Mouse (Mus musculus) cerebellum, adult 11 months (tissue): ENCODE measurements at regions not wholly inside any gene's neighbourhood (a gene's known extent, or its start where the extent isn't known, plus 50 kb on each side); places are given as distances from the start of the nearest gene placed in this dataset.

Source experiments
- DNase-seq: peaks from one replicate; pipeline ENCODE4 v3.0.0; 2022

DNA sequence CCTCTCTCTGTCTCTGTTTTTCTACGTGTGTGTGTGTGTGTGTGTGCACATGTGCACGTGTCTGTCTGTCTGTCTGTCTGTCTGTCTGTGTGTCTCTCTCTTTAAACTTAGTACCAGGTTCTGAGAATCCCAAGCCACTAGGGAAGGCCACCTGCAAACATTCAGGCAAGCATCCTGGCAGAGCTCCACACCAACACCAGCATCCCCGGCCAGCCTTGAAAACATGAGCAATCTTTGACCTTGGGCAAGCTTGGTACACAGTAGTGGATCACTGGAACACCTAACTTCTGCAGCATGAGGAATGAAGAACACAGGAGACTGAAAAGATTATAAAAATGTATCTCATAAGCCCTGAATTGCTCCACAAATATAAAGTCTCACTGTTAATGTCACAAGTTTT, 359.0 kb upstream of the Smim15 start:
- DNase-seq: no peak

DNA sequence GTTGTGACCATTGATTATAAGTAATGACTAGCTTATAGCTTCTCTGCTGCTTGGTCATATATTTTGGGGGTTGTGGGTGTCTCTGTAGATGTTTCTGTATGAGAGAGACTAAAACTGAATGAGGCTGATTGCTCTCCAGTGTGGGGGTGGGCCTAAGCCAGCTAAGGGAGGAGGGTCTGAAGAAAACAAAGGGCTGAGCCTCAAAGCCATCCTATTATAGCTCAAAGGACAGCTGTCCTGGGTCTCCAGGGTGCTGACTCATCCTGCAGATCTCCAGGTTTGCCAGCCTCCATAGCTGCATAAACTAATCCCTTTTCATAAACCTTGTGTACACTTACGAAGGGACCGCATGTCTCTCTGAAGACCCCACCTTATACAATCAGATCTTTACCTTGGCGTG, 360.3 kb upstream of the Smim15 start:
- DNase-seq: no peak

DNA sequence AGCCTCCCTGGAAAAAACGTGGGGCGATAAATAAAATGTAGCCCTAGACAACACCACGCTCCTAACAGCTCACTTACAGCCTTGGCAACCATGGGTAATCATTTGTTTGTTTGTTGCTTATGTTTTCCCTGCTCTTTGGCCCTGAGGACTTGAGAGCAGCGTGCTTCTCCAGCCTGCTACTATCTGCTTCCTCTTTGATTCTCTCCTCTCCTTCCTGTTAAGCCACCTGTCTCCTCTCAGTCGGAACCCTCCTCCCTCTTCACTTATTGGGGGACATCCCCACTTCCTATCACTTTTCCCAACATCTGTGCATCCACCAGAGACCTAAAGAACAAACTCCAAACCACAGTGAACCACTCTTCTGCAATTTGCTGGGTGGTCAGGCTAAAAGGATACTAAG, 362.5 kb upstream of the Smim15 start:
- DNase-seq: no peak

- DNase-seq: no peak
Measured at GRCm38 (mm10) chr13:107678860-107679259, 365.4 kb upstream of the Smim15 start.

DNA sequence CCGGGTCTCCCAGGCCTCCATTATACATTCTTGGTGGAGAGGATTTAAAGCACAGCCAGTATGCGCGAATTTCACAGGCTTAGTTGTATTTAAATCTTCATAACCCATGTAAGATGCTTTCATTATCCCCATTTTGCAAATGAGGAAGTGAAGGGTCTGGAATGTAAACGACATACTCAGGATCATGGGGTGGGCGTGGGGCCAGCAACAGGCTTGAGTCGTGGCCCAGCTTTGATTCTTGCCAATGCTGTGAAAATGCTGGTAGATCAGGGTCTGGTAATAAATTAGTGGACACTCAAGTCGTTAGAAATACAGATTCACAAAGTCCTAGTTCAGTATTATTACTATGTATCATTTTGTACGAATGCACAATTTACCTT, 367.2 kb upstream of the Smim15 start:
- DNase-seq: no peak

- no peak for DNase-seq
Measured at GRCm38 (mm10) chr13:107676310-107677090, 367.7 kb upstream of the Smim15 start.

DNA sequence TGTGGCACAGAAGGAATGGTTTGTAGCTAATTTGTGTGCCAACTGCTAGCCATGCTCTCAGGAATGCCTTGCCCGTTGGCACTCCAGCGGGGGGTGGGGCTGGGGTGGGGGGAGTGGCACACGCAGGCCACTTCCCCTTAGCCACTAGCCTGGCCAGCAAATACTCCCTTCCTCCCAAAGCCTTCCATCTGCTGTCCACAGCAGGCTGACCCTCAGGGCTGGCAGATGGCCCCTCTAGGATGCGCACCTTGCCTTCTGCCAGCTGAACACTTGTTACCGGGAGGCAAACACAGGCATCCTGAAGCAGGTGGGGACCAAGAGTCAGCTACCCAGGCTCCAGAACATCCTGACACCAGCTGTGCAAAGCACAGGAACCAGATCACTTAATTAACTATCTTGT, 372.1 kb upstream of the Smim15 start:
- peak; percentile 65 for DNase-seq

DNA sequence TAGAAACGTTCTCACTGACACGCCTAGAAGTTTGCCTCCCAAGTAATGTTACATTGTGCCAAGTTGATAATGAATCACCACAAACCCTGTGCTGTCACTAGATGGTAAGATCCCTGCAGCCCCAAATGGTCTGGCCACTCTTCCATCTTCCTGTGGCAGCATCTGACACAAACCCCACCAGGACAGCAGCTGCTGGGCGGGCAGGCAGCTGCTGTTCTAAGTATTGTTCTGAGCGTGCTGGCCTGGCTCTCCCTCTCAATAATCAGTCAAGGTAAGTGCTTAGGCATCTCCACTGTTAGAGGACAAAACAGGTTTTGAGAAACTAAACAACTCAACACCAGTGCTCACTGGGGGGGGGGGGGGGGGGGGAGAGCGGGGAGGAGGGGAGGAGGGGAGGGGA, 375.7 kb upstream of the Smim15 start:
- no peak for DNase-seq

DNA sequence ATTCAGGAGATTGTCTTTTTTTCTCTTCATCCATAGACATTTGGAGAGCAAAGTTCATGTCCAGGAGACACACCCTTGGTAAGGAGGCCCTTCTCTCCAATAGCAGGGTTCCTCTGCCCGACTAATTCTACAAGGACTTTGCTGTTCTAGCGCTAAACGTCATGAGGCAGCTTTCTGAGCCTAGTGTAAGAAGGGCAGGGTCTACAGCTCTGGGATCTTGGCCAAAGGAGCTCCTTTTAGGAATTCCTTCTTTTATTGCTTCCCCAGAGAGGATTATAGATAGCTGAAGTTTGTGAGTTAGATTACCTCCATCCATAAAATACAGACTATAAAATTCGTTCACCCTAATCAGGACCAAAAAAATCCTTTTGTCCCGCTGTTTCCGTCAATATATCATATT, 378.5 kb upstream of the Smim15 start:
- DNase-seq: no peak

DNA sequence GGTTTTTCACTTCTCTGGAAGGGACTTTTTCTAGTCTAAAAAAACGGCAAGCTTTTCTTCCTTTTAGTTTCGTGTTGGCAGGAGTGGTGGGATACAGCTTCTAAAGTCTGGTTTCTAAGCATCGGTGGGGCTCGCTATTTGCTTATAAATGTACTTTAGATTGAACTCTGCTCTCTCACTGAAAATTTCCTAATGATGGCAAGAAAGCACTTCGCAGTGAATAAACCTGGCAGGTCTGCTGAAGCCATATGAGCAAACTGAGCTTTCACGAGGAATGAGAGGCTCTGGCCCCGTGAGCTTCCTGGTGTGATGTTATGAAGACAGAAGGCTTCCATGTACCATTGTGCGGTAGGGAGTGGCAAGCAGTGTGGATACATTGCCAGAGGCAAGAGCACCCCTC, 380.0 kb upstream of the Smim15 start:
- no peak for DNase-seq

- DNase-seq: no peak
Measured at GRCm38 (mm10) chr13:107663745-107664144, 380.5 kb upstream of the Smim15 start.

- no peak for DNase-seq
Measured at GRCm38 (mm10) chr13:107661414-107661813, 382.8 kb upstream of the Smim15 start.

DNA sequence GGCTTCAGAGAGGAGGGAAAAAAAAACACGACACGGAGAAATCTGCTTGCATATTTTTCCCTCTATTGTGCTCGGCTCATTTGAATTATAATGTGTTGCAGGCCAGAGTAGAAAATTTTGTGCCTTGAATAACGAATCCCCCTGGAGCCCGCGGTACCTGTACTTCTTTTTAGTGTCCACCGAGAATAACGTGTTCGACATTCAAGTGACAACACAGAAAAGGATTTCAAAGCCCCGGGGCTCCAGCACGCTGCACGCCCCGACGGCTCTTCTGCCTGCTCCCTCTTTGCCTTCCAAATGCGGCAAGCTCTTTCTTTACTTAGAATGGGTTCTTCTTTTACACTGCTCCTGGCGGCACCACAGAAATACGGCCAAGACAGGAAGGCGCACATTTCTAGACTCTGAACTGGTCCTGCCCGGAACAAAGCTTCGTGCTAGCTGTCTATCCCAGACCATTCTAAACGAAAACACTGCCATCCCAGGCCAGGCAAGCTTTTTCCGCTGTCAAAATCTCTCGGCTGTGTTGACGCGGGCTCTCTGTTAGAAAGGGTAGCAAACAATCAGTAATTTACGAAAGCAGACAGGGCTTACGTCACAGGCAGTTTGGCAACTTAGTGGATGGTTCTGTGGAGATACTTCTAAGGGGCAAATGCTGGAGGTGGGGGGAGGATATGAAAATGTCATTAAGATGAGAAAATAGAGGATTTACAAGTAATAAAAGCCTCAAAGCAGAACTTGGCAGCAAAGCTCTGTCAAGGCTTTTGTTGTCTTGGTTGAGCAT, 398.2 kb upstream of the Smim15 start:
- DNase-seq: no peak

- no peak for DNase-seq
Measured at GRCm38 (mm10) chr13:107645121-107645864, 399.0 kb upstream of the Smim15 start.

GRCm38 (mm10) chr13:107644705-107645104, 399.5 kb upstream of the Smim15 start:
- no peak for DNase-seq

- DNase-seq: peak; percentile 18
Measured at GRCm38 (mm10) chr13:107641926-107642657, 402.2 kb upstream of the Smim15 start.

DNA sequence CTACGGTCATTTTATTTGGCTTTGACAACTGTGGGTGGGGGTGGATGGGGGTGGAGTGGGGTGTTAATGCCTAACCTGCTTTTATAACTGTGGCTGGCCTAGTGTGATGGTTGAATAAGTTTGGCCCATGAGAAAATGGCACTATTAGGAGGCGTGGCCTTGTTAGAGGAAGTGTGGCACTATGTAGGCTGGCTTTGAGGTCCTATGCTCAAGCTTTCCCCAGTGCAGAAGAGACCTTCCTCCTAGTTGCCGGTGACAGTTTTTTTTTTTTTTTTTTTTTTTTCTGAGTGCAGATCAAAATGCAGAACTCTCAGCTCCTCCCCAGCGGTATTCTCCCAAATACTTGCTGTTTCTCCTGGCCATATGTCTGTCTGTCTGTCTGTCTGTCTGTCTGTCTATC, 404.6 kb upstream of the Smim15 start:
- DNase-seq: no peak

- no peak for DNase-seq
Measured at GRCm38 (mm10) chr13:107637269-107637668, 407.0 kb upstream of the Smim15 start.

DNA sequence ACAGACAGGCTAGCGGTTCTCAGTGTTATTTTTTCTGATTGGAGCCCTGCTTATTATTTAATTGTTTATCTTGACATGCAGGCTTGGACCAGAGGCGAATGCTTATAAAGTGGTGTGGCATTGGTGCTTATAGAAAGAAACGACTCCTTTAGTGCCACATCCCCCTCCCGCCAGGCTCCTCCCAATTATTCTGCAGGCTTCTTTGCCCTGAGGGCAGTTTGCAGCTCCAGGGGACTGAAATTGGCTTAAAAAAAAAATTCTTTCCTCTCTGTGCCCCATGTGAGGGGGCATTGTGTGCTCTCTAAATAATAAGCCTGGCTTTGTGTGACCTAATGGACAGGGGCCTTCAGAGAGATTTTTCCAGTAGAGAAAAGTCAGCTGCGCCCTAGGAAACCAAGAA, 409.1 kb upstream of the Smim15 start:
- DNase-seq: no peak

DNA sequence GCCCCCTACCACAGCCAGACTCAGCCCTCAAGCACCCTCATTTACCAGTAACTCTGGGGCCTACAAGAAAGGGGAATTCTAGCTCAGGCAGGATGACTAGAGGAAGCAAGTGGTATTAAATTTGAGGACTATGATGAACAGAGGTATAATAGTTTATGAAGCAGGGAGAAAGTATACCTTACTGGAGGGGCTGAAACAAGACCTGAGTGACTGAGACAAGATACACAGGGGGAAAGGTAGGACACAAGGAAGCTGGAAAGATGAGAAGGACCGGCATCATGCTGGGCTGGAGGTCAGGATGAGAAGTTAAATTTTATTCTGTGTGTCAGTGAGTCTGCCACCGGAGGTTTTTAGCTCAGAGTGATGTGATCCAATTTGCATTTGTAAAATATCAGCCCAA, 417.2 kb upstream of the Smim15 start:
- DNase-seq: no peak

GRCm38 (mm10) chr13:107626670-107627069, 417.6 kb upstream of the Smim15 start:
- DNase-seq: no peak

GRCm38 (mm10) chr13:107621337-107621736, 422.9 kb upstream of the Smim15 start:
- no peak for DNase-seq

DNA sequence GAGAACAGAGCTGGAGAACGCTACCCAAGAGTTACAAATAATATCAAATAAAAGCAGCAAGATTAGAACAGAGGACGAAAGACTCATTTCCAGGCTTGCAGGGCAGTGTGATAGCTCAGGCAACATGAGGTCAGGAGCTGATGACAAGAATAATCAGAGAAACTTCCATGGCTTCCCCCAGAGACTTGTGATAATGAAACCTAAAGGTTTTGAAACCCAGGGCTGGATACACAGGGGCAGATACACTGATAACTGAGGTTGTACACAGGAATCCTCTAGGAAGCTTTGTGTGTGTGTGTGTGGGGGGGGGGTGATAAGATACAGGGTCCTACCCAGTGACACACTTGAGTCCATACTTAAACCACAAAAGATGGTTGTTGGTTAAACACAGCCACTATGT, 423.4 kb upstream of the Smim15 start:
- DNase-seq: no peak
